Mouse (Mus musculus) left cerebral cortex, adult 2 months (tissue): ENCODE data around the gene Stat4. TPM values are rescaled to one million over a fixed set of nuclear protein-coding genes. Genes with fewer than 3 reads are reported as not detected.
A peak's percentile ranks its signal among the peaks of the same experiment; 100 is the strongest.

ENCODE experiments used
- DNase-seq, 2 experiments: peaks; one replicate each; pipeline ENCODE4 v3.0.0; 2021 to 2022; ENCODE audit warnings: low spot score in 2 of 2, mixed read lengths in 1 of 2; ENCODE audit errors: extremely low spot score in 1 of 2
- H3K27ac ChIP-seq: fragments of 200-600 bp; 2 replicates; pipeline ENCODE4 v1.8.1; 2022
- H3K4me3 ChIP-seq: fragments of 200-600 bp; 2 replicates; pipeline ENCODE4 v1.8.1; 2022
- CTCF ChIP-seq: fragments of 200-600 bp; IDR thresholded peaks from 2 replicates; pipeline ENCODE4 v1.8.1; 2022; ENCODE audit warnings: antibody characterized with exemption, mild to moderate bottlenecking, moderate library complexity
- intact Hi-C: fragments of 180-260 bp; cut with DNase I; formaldehyde crosslinking; loops from one replicate; pipeline ENCODE4 v1.15.1; 2025
- total RNA-seq, 2 experiments: library from RNA; stranded (reverse); gene quantifications; 2 replicates each; pipeline ENCODE4 v1.2.3; 2021

The Stat4 gene
- total RNA-seq, 2 experiments from 2014 or later = 3.5 to 5.0 TPM

DNA sequence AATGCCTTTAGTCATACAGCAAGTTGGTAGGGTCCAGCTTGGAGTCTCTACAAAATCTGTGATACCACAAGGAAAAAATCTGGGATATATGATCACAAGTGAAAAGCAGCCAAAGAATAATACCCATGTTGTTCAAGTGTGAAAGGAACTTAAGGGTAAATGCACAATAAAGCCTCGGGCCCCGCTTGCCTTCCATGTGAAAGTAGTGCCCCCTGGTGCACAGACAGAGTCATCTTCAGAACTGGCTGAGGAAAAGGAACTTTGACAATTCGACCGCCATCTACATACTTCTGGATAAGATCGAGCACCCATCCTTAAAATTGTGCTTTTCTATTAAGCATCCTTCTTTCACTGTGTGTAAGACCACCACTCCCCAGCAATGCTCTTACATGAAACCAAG, 11.6 kb downstream of the Stat4 start:
- peak; percentile 35 to 61 for DNase-seq
- TF ChIP-seq CTCF = peak; percentile 86
- no peak overlapping the region for H3K27ac ChIP-seq
- intact Hi-C loops = loop anchor here (1.0 to 2.0 kb wide), 2 partner anchors 330 to 352 kb away; no protein-coding TSS in a partner anchor
- no peak overlapping the region for H3K4me3 ChIP-seq

DNA sequence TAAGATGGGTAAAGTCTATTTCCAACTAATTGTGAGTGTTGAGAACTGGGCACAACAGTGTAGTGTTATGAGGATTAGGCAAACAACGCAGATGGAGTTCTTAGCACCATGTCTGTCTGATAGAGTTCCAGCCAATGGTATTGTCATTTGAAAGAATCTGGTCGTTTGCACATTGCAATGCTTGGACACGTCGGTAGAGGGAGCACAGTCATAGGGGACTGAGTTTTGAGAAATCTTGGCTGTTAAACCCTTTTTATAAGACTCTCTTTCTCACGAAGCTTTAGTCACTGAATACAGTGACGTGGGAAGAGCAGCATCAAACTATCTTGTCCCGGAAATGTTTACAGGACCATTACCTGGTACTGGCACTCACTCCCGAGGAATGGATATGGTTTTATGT, 17.1 kb downstream of the Stat4 start:
- Histone ChIP-seq H3K27ac (no peak overlapping the region), H3K4me3 (no peak overlapping the region)
- DNase-seq = peak; percentile 73 to 80
- intact Hi-C loops = loop anchor here (2.0 kb wide), 2 partner anchors 83 to 95 kb away; no protein-coding TSS in a partner anchor
- TF ChIP-seq CTCF = peak; percentile 90

DNA sequence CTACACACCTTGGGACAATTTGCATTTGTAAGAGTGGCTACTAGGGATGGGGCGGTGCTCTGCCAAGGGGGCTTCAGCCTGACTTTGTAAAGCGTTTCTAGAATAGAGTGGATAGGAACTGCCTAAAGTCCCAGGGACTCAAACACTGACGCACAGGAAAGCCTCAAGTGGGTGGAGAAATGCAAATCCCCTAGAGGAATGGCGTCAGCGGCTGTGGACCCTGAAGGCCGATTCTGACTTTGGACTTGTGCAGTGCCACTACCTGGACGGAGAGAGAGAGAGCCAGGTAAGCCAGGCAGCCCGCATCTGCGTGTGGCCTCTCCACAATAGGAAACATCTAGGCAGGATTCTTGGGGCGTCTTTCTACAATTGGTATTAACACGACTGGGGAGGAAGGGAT, 21.5 kb downstream of the Stat4 start:
- intact Hi-C loops = no loop called here
- TF ChIP-seq CTCF = no peak

DNA sequence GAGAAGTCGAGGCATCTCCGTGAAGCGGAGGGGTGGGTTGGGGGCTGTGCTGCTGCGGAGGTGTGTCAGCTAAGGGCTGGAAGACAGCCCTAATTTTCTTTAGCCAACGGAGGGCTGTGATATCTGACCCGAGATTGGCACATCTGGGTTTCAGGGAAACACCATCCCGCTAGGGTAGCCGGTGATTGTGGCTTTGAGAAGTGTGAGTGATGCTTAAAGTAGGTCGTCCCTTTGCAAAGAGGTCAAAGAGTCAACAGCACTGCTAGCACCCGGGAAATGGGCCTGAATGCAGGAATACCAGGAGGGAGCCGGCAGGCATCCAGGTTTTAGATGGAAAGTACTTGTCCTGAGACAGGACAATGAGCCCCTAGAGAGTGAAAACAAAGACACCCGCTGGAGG, 22.0 kb downstream of the Stat4 start:
- no peak for DNase-seq
- intact Hi-C loops = no loop called here
- H3K4me3 ChIP-seq = peak overlapping the region; percentile 40
- TF ChIP-seq CTCF = no peak
- no peak overlapping the region for H3K27ac ChIP-seq

More for the DNA sequence above, 21.5 kb downstream of the Stat4 start:
- Histone ChIP-seq H3K4me3 (peak overlapping the region; percentile 40), H3K27ac (no peak overlapping the region)
- no peak for DNase-seq

DNA sequence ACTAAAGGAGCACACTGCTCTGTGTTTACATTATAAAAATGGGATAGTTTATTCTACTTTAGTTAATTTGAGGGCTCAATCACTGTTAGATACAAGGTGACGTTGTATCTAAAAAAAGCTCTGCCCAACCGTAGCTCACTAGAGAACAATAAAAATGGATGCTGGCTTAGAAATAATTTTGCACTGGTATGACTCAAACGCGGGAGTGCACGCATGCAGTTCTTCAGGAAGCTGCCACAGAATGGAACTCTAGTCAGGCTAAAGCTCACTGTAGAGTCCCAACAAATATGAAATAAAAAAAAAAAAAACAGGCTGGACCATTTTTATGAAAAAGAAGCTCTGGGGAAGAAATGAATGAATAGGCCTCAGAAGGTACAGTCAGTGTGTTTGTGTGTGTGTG, 23.8 kb downstream of the Stat4 start:
- no peak overlapping the region for H3K27ac ChIP-seq
- intact Hi-C loops = no loop called here

DNA sequence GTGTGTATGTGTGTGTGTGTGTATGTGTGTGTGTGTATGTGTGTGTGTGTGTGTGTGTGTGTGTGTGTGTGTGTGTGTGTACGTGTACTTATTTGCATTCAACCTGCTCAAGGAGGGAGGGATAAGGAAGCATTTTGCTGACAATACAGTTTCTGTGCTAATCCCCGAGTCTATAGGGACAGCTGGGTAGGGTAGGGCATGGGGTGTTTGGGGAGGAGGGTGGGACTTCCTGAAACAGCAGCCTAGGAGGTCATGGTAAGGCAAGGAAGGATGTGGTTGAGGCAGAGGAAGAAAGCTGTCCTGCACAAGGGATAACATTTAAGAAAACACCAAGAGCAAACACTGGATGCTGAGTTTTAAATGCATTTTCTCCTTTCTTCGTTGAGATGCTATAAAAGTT, 24.3 kb downstream of the Stat4 start:
- DNase-seq = no peak
- TF ChIP-seq CTCF = no peak
- Histone ChIP-seq H3K4me3 (no peak overlapping the region), H3K27ac (no peak overlapping the region)
- intact Hi-C loops = no loop called here

More for the DNA sequence above, 23.8 kb downstream of the Stat4 start:
- DNase-seq = no peak
- TF ChIP-seq CTCF = no peak
- no peak overlapping the region for H3K4me3 ChIP-seq

DNA sequence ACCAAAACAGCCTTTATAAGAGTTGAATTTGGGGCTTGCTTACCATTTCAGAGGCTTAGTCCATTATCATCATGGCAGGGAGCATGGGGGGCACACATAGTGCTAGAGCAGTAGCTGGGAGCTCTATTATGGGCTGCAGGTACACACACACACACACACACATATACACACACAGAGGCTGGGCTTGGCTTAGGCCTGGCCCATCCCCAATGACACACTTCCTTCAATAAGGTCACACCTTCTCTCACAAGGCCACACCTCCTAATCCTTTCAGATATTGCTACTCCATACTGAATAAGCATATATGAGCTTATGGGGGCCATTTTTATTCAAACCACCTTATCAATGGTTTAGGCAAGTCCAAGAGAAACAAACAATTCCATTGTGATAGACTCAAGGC, 25.3 kb downstream of the Stat4 start:
- intact Hi-C loops = no loop called here
- DNase-seq = no peak
- no peak for TF ChIP-seq CTCF

DNA sequence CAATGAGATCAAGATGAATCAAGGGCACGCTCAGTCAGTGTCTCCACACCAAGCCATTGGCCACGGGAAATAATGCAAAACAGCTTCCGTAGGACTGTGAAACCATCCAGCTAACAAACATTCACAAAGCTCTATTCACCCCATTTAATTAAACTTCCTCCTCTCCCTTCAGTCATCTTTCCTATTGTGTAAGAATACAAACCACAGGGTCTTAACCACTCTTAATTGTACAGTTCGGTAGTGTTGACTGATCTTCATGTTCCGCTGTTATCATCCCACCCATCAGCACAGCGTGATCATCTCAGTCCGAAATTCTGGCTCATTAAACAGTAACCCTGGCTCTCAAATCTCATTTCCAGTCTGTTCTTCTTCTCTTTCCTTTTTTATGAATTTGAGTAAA, 25.8 kb downstream of the Stat4 start:
- TF ChIP-seq CTCF = no peak
- Histone ChIP-seq H3K4me3 (no peak overlapping the region), H3K27ac (no peak overlapping the region)
- intact Hi-C loops = no loop called here
- no peak for DNase-seq

More for the DNA sequence above, 25.3 kb downstream of the Stat4 start:
- Histone ChIP-seq H3K27ac (no peak overlapping the region), H3K4me3 (no peak overlapping the region)

DNA sequence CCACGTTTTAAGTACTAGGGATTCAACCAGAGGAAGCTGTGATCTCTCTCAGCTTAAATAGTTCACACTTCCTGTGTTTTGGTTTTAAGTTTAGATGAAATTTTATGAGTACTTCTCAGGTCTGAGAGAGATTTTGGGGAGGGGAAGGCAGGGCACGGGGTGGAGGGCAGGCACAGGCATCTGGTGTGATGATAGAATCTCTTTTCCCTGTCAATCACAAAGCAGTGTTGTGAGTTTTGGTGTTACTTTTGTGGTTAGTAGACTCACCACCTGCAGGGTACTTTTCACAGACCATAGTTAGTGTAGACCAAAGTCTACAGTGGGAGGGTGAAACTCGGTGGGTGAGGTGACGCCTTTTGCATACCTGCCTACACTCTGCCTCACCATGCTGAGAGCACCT, 32.7 kb downstream of the Stat4 start:
- Histone ChIP-seq H3K27ac (no peak overlapping the region), H3K4me3 (no peak overlapping the region)
- intact Hi-C loops = no loop called here
- DNase-seq = no peak
- no peak for TF ChIP-seq CTCF

DNA sequence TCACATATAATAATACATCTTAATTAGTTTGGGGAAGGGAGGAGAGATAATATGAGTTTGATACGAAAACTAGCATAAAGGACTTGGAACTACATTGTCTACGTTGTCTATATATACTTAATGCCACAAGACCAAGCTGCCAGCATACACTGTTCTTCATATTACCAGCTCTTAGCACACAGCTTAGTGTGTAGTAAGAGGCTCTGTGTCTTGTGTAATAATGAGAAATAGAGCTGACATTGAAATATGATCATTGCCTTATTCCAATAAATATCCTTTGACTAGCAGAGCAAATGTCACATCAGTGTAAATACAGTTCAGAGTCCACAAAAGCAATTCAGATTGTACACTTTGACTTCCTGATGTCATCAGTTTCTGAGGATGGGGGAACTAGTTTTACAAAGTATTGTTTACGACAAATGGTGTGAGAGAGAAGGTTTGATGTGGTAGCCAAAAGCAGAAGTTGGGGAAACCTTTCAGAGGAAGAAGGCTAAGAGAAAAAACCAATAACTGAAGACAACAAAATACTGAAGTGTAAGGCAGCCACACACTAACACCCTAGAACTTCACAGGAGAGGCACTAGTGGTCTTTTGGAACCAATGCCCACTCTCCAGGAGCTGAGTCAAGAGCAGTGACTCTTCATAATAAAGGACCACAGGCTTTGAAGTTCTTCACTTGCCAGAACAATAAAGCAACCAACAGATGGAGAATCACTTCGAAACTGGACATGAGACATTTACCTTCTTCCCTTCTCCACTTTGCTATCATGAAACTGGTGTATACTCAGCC, 35.2 kb downstream of the Stat4 start:
- Histone ChIP-seq H3K27ac (no peak overlapping the region), H3K4me3 (no peak overlapping the region)
- intact Hi-C loops = no loop called here
- TF ChIP-seq CTCF = no peak
- DNase-seq = no peak

DNA sequence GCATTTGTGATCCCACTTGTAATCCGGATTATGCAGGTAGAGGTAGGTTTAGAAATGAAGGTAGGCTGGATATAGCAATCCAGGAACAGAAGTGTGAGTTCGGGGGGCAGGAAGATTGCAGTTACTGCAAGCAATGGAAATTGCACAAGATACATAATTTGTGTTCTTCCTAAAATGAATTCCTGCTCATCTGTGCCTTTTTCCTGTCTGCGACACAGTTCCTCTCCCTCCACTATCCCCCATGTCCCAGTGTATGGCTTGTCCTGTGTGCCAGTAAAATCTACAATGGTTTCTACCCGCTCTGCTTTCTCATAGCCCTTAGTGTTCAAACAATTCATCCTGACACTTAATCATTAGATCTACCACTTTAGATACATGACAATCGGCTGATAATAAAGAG, 41.7 kb downstream of the Stat4 start:
- no peak for TF ChIP-seq CTCF
- DNase-seq = no peak
- no peak overlapping the region for H3K4me3 ChIP-seq
- intact Hi-C loops = no loop called here
- no peak overlapping the region for H3K27ac ChIP-seq

DNA sequence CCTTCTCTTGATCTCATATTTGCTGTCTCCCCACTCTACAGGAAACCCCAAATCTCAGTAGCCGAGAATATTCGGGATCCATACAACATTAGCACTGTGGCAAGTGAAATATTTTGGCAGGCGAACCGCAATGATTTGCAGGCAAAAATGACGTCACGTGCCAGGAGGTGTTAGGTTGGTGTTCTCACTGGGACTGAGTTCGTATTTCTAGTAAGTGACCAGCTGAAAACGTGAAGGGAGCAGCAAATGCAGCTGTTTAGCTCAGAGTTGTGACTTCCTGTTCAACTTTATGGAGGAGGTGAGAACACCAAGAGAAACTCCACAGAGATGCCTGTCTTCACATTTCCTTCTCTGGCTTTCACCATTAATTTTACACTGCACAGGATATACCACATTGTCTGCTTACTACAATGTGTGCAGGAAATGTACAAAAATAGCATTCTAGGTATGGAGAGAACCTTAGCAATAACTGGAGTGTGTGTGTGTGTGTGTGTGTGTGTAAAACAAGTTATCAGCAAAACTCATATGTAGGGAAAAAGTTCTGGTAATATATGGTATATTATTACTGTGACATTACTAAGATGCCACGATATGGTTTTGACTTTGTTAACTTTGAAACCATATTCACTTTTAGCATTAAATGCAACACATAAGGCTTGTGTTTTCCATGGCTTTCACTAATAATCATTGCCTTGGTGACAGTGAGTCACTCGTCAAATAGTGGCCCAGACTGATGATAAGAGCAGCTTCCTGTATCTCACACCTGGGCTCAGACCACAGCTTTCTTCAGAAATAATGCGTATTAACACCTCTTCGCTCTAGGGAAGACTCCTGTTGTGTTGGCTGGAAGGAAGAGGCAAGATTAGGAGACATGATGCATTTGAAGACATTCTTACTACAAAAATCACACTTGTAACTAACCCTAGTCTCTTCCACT, 48.1 kb downstream of the Stat4 start:
- no peak overlapping the region for H3K27ac ChIP-seq
- no peak for DNase-seq
- TF ChIP-seq CTCF = no peak
- intact Hi-C loops = no loop called here
- no peak overlapping the region for H3K4me3 ChIP-seq
